Mouse (Mus musculus): ENCODE measurements around the gene Erfe.

- TF ChIP-seq CTCF (IDR thresholded peaks at IDR 0.05; ENCODE audit: control insufficient read depth, insufficient read depth, low read length) (no peak), POLR2A (IDR thresholded peaks at IDR 0.05; ENCODE audit: borderline replicate concordance, control insufficient read depth, low read depth, low read length) (no peak)
These were observed 39.4 kb downstream of the Erfe start for GRCm38 (mm10) chr1:91405406-91406169.

Measured in bone marrow, adult 2 months (tissue).